Mouse (Mus musculus) lung, embryonic 15.5 days (tissue): ENCODE data around the gene Trim42. TPM values are rescaled to one million over a fixed set of nuclear protein-coding genes. Genes with fewer than 3 reads are reported as not detected.

Source experiments
- ATAC-seq: fragments of 200-750 bp; cut with Nextera tagmentation; 2 replicates; pipeline ENCODE4 v1.8.0; 2017; ENCODE audit warnings: moderate number of reproducible peaks, borderline replicate concordance; ENCODE audit not compliant: low FRiP score, low TSS enrichment; ENCODE audit errors: extremely low read depth
- H3K27ac ChIP-seq: fragments of 300-500 bp; sonication (generic); 2 replicates; pipeline ENCODE4 v1.5.1; 2015; ENCODE audit warnings: moderate library complexity, mild to moderate bottlenecking, inconsistent platforms
- H3K27me3 ChIP-seq: fragments of 300-500 bp; sonication (generic); 2 replicates; pipeline ENCODE4 v1.6.1; 2015; ENCODE audit warnings: inconsistent platforms
- H3K36me3 ChIP-seq: fragments of 300-500 bp; sonication (generic); 2 replicates; pipeline ENCODE4 v1.6.1; 2015; ENCODE audit warnings: inconsistent platforms
- H3K4me1 ChIP-seq: fragments of 300-500 bp; sonication (generic); 2 replicates; pipeline ENCODE4 v1.6.1; 2015; ENCODE audit warnings: inconsistent platforms
- H3K4me2 ChIP-seq: fragments of 300-500 bp; sonication (generic); 2 replicates; pipeline ENCODE4 v1.6.1; 2015; ENCODE audit warnings: inconsistent platforms, mild to moderate bottlenecking, moderate library complexity
- H3K4me3 ChIP-seq: fragments of 300-500 bp; sonication (generic); 2 replicates; pipeline ENCODE4 v1.5.1; 2015; ENCODE audit warnings: mild to moderate bottlenecking, inconsistent platforms
- H3K9ac ChIP-seq: fragments of 300-500 bp; sonication (generic); 2 replicates; pipeline ENCODE4 v1.6.1; 2015; ENCODE audit warnings: inconsistent platforms
- H3K9me3 ChIP-seq: fragments of 300-500 bp; sonication (generic); 2 replicates; pipeline ENCODE4 v1.6.1; 2016; ENCODE audit warnings: inconsistent platforms
- WGBS: fragments of 180-500 bp; shearing (Covaris S2); methylation state at CpG from one replicate; pipeline ENCODE4 v1.1.7; 2015; 5-methylcytosine and 5-hydroxymethylcytosine counted together
- polyA plus RNA-seq: library from polyadenylated mRNA; unstranded; fragments of >200 nt; fragmentation: Nextera tagmentation; extraction: Ambion mirVana; gene quantifications from 2 replicates; pipeline ENCODE4 v1.2.1, GENCODE M21; 2015

The Trim42 gene
- polyA plus RNA-seq, 1 experiment from 2014 or later: not detected

- H3K9ac ChIP-seq: no peak overlapping the region
These were observed 61.9 kb downstream of the Trim42 start for GRCm38 (mm10) chr9:97307705-97308485.

More at GRCm38 (mm10) chr9:97307705-97308485, 61.9 kb downstream of the Trim42 start:
- Histone ChIP-seq H3K4me2 (no peak overlapping the region), H3K4me3 (no peak overlapping the region), H3K27ac (no peak overlapping the region), H3K9me3 (no peaks in the 10 kb centered on the region), H3K27me3 (no peaks in the 10 kb centered on the region), H3K36me3 (no peaks in the 10 kb centered on the region), H3K4me1 (no peaks in the 10 kb centered on the region)
- ATAC-seq: no peak
- WGBS: 30% methylated on average over 6 of the region's 6 CpGs
